Mouse (Mus musculus): ENCODE measurements around the gene B230104I21Rik. TPM values are rescaled to one million over a fixed set of nuclear protein-coding genes. Genes with fewer than 3 reads are reported as not detected.

Gene B230104I21Rik
- polyA plus RNA-seq, 1 experiment = not detected

GRCm38 (mm10) chr4:154313622-154313967 lies 22.3 kb upstream of the B230104I21Rik start:
- no peak for DNase-seq (ENCODE audit: low read depth)
- TF ChIP-seq POLR2A (IDR thresholded peaks at IDR 0.05; ENCODE audit: borderline replicate concordance, extremely low read depth, insufficient read depth, insufficient read length, poor library complexity, severe bottlenecking) (no peak), CTCF (IDR thresholded peaks at IDR 0.05; ENCODE audit: borderline replicate concordance, extremely low read depth, insufficient read depth, insufficient read length) (no peak)

DNA sequence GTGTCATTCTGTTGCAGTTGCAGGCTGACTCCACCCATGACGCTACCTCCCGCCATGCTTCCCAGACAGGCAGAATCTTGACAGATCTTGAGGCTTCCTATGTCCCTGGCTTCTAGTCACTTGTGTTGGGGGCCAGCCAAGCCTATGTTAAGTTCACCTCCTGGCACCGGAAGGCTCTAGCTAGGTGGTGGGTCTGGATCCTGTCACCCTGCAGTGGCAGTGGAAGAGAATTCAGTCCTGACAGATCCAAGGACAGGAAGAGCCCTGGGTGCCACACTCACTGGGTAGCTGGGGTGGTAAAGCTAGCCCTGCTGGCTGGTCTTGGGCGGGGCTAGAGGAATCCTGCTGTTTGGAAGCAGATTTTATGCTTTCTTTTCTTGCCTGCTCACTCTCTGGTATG lies 10.5 kb upstream of the B230104I21Rik start:
- no peak for DNase-seq (ENCODE audit: low read depth)
- TF ChIP-seq POLR2A (IDR thresholded peaks at IDR 0.05; ENCODE audit: borderline replicate concordance, extremely low read depth, insufficient read depth, insufficient read length, poor library complexity, severe bottlenecking) = no peak
- TF ChIP-seq CTCF (IDR thresholded peaks at IDR 0.05; ENCODE audit: borderline replicate concordance, extremely low read depth, insufficient read depth, insufficient read length) = no peak

GRCm38 (mm10) chr4:154328431-154328830 lies 7.5 kb upstream of the B230104I21Rik start:
- no peak for DNase-seq (ENCODE audit: low read depth)
- TF ChIP-seq POLR2A (IDR thresholded peaks at IDR 0.05; ENCODE audit: borderline replicate concordance, extremely low read depth, insufficient read depth, insufficient read length, poor library complexity, severe bottlenecking) (no peak), CTCF (IDR thresholded peaks at IDR 0.05; ENCODE audit: borderline replicate concordance, extremely low read depth, insufficient read depth, insufficient read length) (no peak)

DNA sequence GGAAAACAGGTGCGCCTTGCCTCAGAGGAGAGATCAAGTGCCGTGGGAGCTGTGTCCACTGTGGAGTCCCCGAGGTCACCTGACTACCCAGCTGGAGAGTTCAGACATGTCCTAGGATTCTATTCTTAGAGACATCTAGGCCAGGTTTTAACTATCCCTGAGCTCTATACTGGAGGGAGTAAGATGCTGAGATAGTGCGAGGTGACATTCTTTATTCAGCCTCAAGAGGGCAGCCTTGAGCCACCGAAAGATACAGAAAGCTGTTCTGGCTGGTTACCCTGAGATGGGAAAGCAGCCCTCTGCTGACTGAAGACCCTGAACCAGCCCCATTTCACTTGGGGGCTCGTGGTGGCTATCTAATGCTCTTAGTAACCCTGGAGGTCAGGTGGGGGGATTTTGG lies 7.1 kb upstream of the B230104I21Rik start:
- TF ChIP-seq POLR2A (IDR thresholded peaks at IDR 0.05; ENCODE audit: borderline replicate concordance, extremely low read depth, insufficient read depth, insufficient read length, poor library complexity, severe bottlenecking) = no peak
- peak; percentile 89 for TF ChIP-seq CTCF (IDR thresholded peaks at IDR 0.05; ENCODE audit: borderline replicate concordance, extremely low read depth, insufficient read depth, insufficient read length)
- DNase-seq (ENCODE audit: low read depth) = peak; percentile 87

DNA sequence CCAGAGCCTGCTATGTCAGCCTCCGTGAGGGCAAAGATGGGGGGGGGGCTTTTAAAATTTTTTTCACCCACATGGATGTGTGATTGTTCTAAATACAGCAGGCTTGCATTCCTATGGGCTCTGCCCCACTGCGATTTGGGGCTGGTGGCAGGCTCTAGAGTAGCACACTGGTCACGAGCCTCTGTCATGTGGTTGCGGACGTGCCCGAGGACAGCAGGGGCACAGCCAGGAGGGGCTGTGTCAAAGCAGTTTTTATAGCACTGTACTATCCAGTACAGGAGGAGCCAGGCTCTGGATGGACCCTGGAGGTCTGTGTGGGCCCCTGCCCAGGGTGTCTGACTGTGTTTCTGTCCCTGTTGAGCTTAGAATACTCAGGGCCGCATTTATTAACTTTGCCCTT lies 5.9 kb upstream of the B230104I21Rik start:
- DNase-seq (ENCODE audit: low read depth) = no peak
- no peak for TF ChIP-seq CTCF (IDR thresholded peaks at IDR 0.05; ENCODE audit: borderline replicate concordance, extremely low read depth, insufficient read depth, insufficient read length)
- no peak for TF ChIP-seq POLR2A (IDR thresholded peaks at IDR 0.05; ENCODE audit: borderline replicate concordance, extremely low read depth, insufficient read depth, insufficient read length, poor library complexity, severe bottlenecking)

DNA sequence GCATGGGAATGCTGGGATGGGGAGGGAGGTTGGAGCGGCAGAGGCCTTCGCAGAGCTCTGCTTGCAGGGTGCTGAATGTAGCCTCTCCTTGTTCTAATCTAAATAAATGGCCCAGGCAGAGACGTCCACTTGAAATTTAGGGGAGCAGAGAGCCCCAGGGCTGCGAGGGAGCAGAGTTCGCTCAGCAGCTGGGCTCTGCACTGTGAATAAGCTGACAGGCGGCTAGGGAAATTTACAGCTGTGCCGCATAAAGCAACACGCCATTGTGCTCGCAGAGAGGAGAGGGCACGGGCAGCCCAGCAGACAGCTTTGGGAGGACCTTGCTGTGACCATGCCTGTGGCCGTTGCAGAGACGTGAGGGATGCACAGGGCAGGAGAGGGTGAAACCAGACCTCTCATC lies 4.7 kb upstream of the B230104I21Rik start:
- peak; percentile 44 for DNase-seq (ENCODE audit: low read depth)

GRCm38 (mm10) chr4:154333300-154333699 lies 2.6 kb upstream of the B230104I21Rik start:
- no peak for DNase-seq (ENCODE audit: low read depth)
- TF ChIP-seq CTCF (IDR thresholded peaks at IDR 0.05; ENCODE audit: borderline replicate concordance, extremely low read depth, insufficient read depth, insufficient read length) = no peak
- no peak for TF ChIP-seq POLR2A (IDR thresholded peaks at IDR 0.05; ENCODE audit: borderline replicate concordance, extremely low read depth, insufficient read depth, insufficient read length, poor library complexity, severe bottlenecking)

More for the DNA sequence above, 4.7 kb upstream of the B230104I21Rik start:
- no peak for TF ChIP-seq CTCF (IDR thresholded peaks at IDR 0.05; ENCODE audit: borderline replicate concordance, extremely low read depth, insufficient read depth, insufficient read length)
- TF ChIP-seq POLR2A (IDR thresholded peaks at IDR 0.05; ENCODE audit: borderline replicate concordance, extremely low read depth, insufficient read depth, insufficient read length, poor library complexity, severe bottlenecking) = no peak

GRCm38 (mm10) chr4:154334699-154335402 lies 1.1 kb upstream of the B230104I21Rik start:
- no peak for TF ChIP-seq POLR2A (IDR thresholded peaks at IDR 0.05; ENCODE audit: borderline replicate concordance, extremely low read depth, insufficient read depth, insufficient read length, poor library complexity, severe bottlenecking)
- no peak for TF ChIP-seq CTCF (IDR thresholded peaks at IDR 0.05; ENCODE audit: borderline replicate concordance, extremely low read depth, insufficient read depth, insufficient read length)

DNA sequence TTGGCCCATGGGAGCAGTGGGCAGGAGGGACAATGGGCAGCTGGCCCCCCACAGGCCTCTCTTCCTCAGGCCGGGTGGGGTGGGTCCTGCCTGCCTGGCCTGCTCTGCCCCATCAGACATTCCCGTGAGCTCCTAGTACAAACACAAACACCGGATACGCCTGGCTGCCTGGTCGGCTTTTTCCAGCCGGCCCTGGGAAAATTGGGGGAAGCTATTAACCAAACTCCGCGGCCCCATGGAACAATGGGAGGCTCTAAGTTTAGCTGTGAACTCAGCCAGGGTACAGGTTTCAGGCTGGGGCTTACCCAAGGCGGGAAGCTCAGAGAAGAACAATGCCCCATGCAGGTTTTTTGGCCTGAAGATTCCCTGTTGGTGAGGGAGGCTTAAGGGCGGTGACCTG lies 723 bp downstream of the B230104I21Rik start:
- peak; percentile 51 for DNase-seq (ENCODE audit: low read depth)
- no peak for TF ChIP-seq CTCF (IDR thresholded peaks at IDR 0.05; ENCODE audit: borderline replicate concordance, extremely low read depth, insufficient read depth, insufficient read length)
- TF ChIP-seq POLR2A (IDR thresholded peaks at IDR 0.05; ENCODE audit: borderline replicate concordance, extremely low read depth, insufficient read depth, insufficient read length, poor library complexity, severe bottlenecking) = no peak

More at GRCm38 (mm10) chr4:154334699-154335402, 1.1 kb upstream of the B230104I21Rik start:
- DNase-seq (ENCODE audit: low read depth) = peak; percentile 76

DNA sequence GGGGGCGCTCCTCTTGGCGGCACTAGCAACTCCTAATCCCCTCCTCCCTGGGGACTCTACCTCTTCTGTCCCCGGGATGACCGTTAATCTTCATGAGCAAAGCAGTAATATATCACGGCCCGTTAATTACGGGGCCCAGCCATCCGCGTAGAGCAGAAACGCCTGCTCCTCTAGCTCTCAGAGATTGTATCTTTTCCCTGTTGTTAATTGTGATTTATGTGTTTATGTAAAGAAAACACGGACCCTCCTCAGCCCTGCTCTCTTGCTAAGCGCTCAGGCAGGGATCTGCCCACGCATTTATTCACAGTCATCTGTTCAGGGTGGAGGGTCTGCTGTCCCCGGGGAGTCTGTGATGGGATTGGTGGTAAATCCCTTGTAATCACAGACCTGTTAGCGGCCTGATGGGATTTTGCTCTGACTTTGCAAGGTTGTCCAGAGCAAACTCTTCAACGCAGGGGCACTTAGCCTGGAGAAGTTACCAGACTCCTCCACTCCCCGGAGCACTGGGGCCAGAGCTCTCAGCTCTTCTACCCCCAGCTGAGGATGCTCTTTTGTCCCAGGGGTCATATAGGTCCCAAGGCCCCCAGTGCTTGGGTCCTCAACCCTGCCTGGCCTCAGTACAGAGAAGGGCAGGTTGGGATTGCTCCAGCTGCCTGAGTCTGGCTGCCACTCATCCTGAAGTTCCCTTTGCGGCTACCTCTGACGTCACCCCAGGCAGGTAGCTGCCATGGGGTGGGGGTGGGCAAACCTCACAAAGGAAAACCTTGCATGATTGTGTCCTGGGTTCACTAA lies 11.0 kb downstream of the B230104I21Rik start:
- DNase-seq (ENCODE audit: low read depth) = peak; percentile 58

GRCm38 (mm10) chr4:154348197-154348786 lies 12.4 kb downstream of the B230104I21Rik start:
- 0 out of 2 replicates have a peak, but pooled peaks have one; percentile 2 for TF ChIP-seq CTCF (IDR thresholded peaks at IDR 0.05; ENCODE audit: borderline replicate concordance, extremely low read depth, insufficient read depth, insufficient read length)
- no peak for TF ChIP-seq POLR2A (IDR thresholded peaks at IDR 0.05; ENCODE audit: borderline replicate concordance, extremely low read depth, insufficient read depth, insufficient read length, poor library complexity, severe bottlenecking)
- no peak for DNase-seq (ENCODE audit: low read depth)

More for the DNA sequence above, 11.0 kb downstream of the B230104I21Rik start:
- TF ChIP-seq CTCF (IDR thresholded peaks at IDR 0.05; ENCODE audit: borderline replicate concordance, extremely low read depth, insufficient read depth, insufficient read length) (no peak), POLR2A (IDR thresholded peaks at IDR 0.05; ENCODE audit: borderline replicate concordance, extremely low read depth, insufficient read depth, insufficient read length, poor library complexity, severe bottlenecking) (no peak)
